ENCODE assay signal across 12 mouse cellular contexts in the genomic region with DNA sequence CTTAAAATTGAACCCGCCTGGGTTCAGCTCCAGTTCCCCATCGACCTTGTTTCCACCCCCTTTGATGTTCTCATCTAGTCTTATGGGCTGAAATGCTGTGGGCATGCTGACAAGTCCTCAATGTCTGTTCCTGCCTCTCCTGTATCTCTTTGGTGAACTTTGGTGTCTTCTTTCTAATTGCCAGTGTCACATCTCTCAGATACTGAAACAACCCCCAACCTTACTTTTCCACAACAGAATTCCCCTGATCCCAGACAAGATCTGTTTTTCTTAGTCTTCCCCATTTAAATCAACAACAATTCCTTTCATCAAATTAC.
"Had no signal": no experiment of that assay in that cellular context is flagged by ENCODE, and none has a peak within 500 bp of the region (broad histone marks: within the 10 kb centered on the region; RNA-seq: fewer than 3 reads in every experiment).

No protein-coding gene starts in this region.

- H3K27ac ChIP-seq: left cerebral cortex, adult 2 months; liver, embryonic 13.5 days; stomach, postnatal 0 days had no signal

- H3K36me3 ChIP-seq: liver, embryonic 13.5 days had no signal

- DNase-seq: kidney, adult 2 months; kidney, postnatal 25 days; layer of hippocampus, postnatal 36 days; liver, embryonic 13.5 days; lung, adult 2 months; lung, postnatal 14 days; lung, postnatal 4 days; thymus, adult 18-20 months; thymus, postnatal 36 days had no signal

- H3K4me1 ChIP-seq: liver, embryonic 13.5 days had no signal

- H3K9ac ChIP-seq: liver, embryonic 13.5 days had no signal

- H3K9me3 ChIP-seq: liver, embryonic 13.5 days had no signal

- H3K4me2 ChIP-seq: liver, embryonic 13.5 days; midbrain, embryonic 11.5 days had no signal

- H3K27me3 ChIP-seq: liver, embryonic 13.5 days had no signal

- H3K4me3 ChIP-seq: left cerebral cortex, adult 2 months; liver, embryonic 13.5 days had no signal
